Mouse (Mus musculus) monocyte, adult 5-6 weeks (primary cell): ENCODE data around the gene Gm10490. TPM values are rescaled to one million over a fixed set of nuclear protein-coding genes. Genes with fewer than 3 reads are reported as not detected.

Experiments
- ATAC-seq: fragments of 153-309, 156-312 bp; replicated peaks from 2 replicates; pipeline ENCODE4 v1.8.0; 2017; ENCODE audit warnings: mild to moderate bottlenecking; ENCODE audit not compliant: low TSS enrichment, insufficient number of reproducible peaks, severe bottlenecking, poor library complexity, low FRiP score
- total RNA-seq: library from RNA; stranded (forward); fragments of 200-1000, 200-491, 200-594 nt; gene quantifications from 3 replicates; pipeline ENCODE4 v1.2.3, GENCODE M21; 2017

Gm10490 gene
- total RNA-seq, 1 experiment from 2014 or later, result not detected

- ATAC-seq, result no peak
These were observed 10.4 kb downstream of the Gm10490 start, which contains the start of gene Pcsk1n for GRCm38 (mm10) chrX:7919601-7920383. TSS of gene Pcsk1n (plus strand) at chrX:7919822.

- ATAC-seq, result no peak
These were observed 12.7 kb downstream of the Gm10490 start for GRCm38 (mm10) chrX:7922032-7922431.

GRCm38 (mm10) chrX:7926266-7926665 is 16.9 kb downstream of the Gm10490 start:
- ATAC-seq, result no peak

DNA sequence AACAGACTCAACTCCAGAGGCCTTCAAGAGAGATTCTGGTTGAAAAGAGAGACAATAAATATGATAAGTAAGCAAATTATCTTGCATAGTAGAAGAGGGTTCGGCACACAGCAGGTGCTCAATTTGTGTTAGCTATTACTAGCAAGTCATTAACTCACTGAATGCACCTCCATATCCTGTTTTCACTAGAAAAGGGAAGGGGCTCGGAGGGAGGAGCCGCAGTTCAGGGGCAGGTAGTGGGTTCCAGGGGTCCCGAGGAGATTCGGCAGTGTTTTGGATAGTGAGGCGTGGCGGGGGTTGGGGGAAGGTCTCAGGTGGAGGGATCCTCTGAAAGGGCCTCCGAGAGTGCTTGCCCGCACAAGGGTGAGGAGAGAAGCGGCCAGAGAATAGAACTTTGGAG is 17.8 kb downstream of the Gm10490 start:
- no peak for ATAC-seq

DNA sequence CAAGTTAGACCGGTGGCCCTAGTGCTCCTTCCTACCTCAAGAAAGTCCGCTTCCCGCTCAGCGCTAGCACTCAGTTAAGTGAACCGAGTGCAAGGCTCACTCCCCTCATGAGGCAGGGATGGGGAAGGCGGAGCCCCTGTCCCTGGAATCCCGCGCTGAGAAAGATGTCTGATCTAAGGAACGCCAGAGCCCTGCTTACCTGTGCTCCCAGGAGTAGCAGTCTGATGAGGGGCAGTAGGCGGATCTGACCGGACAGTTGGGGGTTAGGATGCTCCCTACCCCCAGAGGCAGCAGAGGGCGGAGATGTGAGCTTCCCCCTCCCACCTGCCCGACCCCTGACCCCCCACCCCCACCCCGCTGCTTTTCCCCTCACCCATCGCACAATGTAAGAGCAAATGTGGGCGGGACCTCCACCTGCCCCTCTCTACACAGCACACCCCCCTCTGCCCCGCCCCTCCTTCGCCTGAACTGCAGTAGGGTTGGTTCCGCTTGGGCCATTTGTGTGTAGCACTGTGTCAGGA is 19.0 kb downstream of the Gm10490 start, which contains the start of gene Eras:
Gene Eras (minus strand): TSS at position 338 of the 521 bp plus-strand sequence.
- no peak for ATAC-seq

- no peak for ATAC-seq
These were observed 27.5 kb downstream of the Gm10490 start for GRCm38 (mm10) chrX:7936874-7937273.

DNA sequence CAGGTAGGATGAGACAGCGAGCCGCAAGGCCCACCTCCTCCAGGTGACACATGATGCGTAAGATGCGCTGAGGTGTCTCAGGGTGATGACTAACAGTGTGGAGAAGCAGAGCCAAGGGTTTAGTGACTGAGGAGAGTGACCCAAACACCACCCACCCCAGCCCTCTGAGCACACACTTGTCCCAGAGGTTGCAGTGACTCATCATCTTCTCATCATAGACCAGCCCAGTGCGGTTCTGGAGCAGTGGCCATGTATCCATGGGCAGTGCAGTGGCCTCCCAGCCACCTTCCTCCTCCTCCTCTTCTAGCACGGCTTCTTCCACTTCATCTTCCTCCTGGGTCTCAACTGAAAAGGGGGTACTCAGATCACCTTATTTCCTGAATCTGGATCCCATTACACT is 28.3 kb downstream of the Gm10490 start:
- no peak for ATAC-seq

- ATAC-seq, result no peak
These were observed 36.3 kb downstream of the Gm10490 start for GRCm38 (mm10) chrX:7945618-7946017.

DNA sequence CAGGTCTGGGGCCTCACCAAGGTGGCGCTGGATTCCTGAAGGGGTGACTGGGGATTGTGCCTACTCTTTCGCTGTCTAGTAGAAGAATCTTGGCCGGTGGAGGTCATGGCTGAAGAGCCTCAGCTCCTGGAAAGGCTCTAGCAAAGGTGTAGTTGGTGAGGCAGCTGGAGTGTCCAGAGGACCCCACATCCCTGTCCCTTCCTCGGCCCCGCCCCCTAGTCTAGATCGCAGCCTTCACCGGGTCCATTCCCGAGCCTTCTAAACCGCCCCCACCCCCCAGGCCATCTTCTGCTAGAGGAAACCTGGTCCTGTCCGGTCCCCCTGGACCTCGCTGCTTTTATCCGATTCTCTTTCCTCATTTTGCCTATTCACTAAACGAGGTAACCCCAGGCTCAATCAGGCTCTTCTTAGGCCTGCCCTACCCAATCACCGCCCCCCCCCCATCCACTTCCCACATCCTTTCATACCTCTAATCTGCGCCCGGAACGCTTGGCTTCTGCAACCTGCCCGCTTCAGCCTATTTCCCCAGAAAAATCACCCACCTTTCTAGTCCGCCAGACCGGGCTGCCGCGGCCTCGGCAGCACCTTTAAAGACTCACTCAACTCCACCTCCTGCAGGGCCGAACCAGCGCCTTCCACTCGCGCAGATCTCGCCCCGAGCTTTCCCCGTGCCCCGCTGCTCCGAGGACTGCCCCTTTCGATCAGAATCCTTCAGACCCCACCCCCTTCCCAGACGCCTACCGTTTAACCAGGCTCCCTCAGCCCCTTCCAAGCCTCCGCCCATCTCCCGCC is 38.0 kb downstream of the Gm10490 start, which contains the start of gene Hdac6:
Gene Hdac6 (minus strand): TSS at position 782 of the 792 bp plus-strand sequence.
- ATAC-seq, result no peak

DNA sequence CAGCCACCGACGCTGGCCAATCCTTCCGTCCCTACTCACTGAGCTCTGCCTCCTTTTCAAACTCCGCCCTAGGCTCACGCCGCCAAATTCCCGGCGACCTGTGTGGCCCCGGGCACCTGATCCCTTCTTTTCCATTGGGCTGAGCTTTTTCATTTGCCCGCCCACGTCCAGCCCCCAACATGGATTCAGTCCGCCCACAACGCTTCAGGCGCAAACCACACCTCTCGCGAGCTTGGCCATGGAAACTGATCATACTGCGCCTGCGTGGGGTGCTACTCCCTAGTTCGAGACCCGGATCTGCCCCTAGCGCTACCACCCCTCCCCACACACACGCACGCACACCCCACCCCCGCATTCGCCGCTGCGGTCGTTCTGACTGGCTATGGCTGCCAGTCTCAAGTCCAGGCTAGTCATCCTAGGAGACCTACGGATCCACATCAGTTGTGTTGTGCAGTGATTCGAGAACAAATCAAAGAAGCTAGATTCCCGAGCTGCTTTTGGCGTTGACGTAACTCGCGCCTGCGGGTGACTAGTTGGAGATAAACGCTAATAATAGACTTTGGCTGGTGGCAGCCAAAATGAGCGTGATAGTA is 38.7 kb downstream of the Gm10490 start:
- peak; percentile 97 for ATAC-seq

GRCm38 (mm10) chrX:7950091-7950490 is 40.7 kb downstream of the Gm10490 start:
- no peak for ATAC-seq

- no peak for ATAC-seq
These were observed 49.5 kb downstream of the Gm10490 start for GRCm38 (mm10) chrX:7958868-7959267.

Other genes starting within 250 kb of the Gm10490 start
- gene Plp2, start 238.2 kb upstream of the Gm10490 start, total RNA-seq, result 38.4 to 68.2 TPM (median 39.7 TPM) in 3 replicates
- gene Magix, start 228.3 kb upstream of the Gm10490 start, total RNA-seq, result not detected in 3 replicates
- gene Gpkow, start 212.4 kb upstream of the Gm10490 start, total RNA-seq, result 46.2 to 57.8 TPM (median 57.1 TPM) in 3 replicates
- gene Wdr45, start 195.2 kb upstream of the Gm10490 start, total RNA-seq, result 27.2 to 41.6 TPM (median 36.4 TPM) in 3 replicates
- 0.75 TPM in 1 of 3 replicates, not detected in the others for gene Gm45208, start 187.3 kb upstream of the Gm10490 start, total RNA-seq
- gene Praf2, start 181.1 kb upstream of the Gm10490 start, total RNA-seq, result 6.3 to 9.0 TPM (median 6.8 TPM) in 3 replicates
- gene Ccdc120, start 158.6 kb upstream of the Gm10490 start, total RNA-seq, result not detected in 3 replicates
- 14.5 to 27.8 TPM (median 20.8 TPM) in 3 replicates for gene Tfe3, start 147.0 kb upstream of the Gm10490 start, total RNA-seq
- 67.2 to 156 TPM (median 123 TPM) in 3 replicates for gene Gripap1, start 119.8 kb upstream of the Gm10490 start, total RNA-seq
- gene Kcnd1, start 87.3 kb upstream of the Gm10490 start, total RNA-seq, result 1.3 TPM in 1 of 3 replicates, not detected in the others
- gene Otud5, start 68.2 kb upstream of the Gm10490 start, total RNA-seq, result 79.5 to 120 TPM (median 107 TPM) in 3 replicates
- gene Pim2, start 31.3 kb upstream of the Gm10490 start, total RNA-seq, result 3.0 to 9.9 TPM (median 3.6 TPM) in 3 replicates
- gene Slc35a2, start 25.5 kb upstream of the Gm10490 start, total RNA-seq, result 7.9 to 18.1 TPM (median 15.9 TPM) in 3 replicates
- gene Pqbp1, start 10.3 kb upstream of the Gm10490 start, total RNA-seq, result 119 to 165 TPM (median 164 TPM) in 3 replicates
- gene Timm17b, start 10.2 kb upstream of the Gm10490 start, total RNA-seq, result 12.0 to 33.0 TPM (median 21.2 TPM) in 3 replicates
- gene Gm10491, start 1.7 kb upstream of the Gm10490 start, total RNA-seq, result not detected in 3 replicates
- not detected in 3 replicates for gene Pcsk1n, start 10.3 kb downstream of the Gm10490 start, total RNA-seq
- not detected in 3 replicates for gene Eras, start 19.1 kb downstream of the Gm10490 start, total RNA-seq
- 3.3 to 4.6 TPM (median 4.1 TPM) in 3 replicates for gene Hdac6, start 38.3 kb downstream of the Gm10490 start, total RNA-seq
- gene Gata1, start 68.5 kb downstream of the Gm10490 start, total RNA-seq, result 1.4 to 17.9 TPM (median 3.3 TPM) in 3 replicates
- gene Glod5, start 109.0 kb downstream of the Gm10490 start, total RNA-seq, result not detected in 3 replicates
- 19.0 to 19.7 TPM (median 19.1 TPM) in 3 replicates for gene Suv39h1, start 165.2 kb downstream of the Gm10490 start, total RNA-seq
- 129 to 156 TPM (median 134 TPM) in 3 replicates for gene Was, start 181.0 kb downstream of the Gm10490 start, total RNA-seq
- gene Wdr13, start 223.3 kb downstream of the Gm10490 start, total RNA-seq, result 22.2 to 44.8 TPM (median 28.6 TPM) in 3 replicates
- gene Rbm3, start 236.3 kb downstream of the Gm10490 start, total RNA-seq, result 767 to 1,158 TPM (median 1,044 TPM) in 3 replicates